Mouse (Mus musculus): ENCODE data around the gene Gm9747.

Gene Gm9747

GRCm38 (mm10) chr1:82279768-82280167 is 46.9 kb downstream of the Gm9747 start:
- no peak for TF ChIP-seq GATA4 (IDR thresholded peaks at IDR 0.05; ENCODE audit: insufficient replicate concordance, low read length)

- no peak for TF ChIP-seq GATA4 (IDR thresholded peaks at IDR 0.05; ENCODE audit: insufficient replicate concordance, low read length)
These were observed 48.9 kb downstream of the Gm9747 start for GRCm38 (mm10) chr1:82281823-82282222.

- no peak for TF ChIP-seq GATA4 (IDR thresholded peaks at IDR 0.05; ENCODE audit: insufficient replicate concordance, low read length)
These were observed 50.2 kb downstream of the Gm9747 start for GRCm38 (mm10) chr1:82282992-82283611.

GRCm38 (mm10) chr1:82283901-82284301 is 51.0 kb downstream of the Gm9747 start:
- TF ChIP-seq GATA4 (IDR thresholded peaks at IDR 0.05; ENCODE audit: insufficient replicate concordance, low read length), result no peak

- TF ChIP-seq GATA4 (IDR thresholded peaks at IDR 0.05; ENCODE audit: insufficient replicate concordance, low read length), result no peak
These were observed 51.5 kb downstream of the Gm9747 start for GRCm38 (mm10) chr1:82284403-82284802.

Measured in liver, adult (tissue).